Mouse (Mus musculus): ENCODE results near the gene Cdc123. TPM values are rescaled to one million over a fixed set of nuclear protein-coding genes. Genes with fewer than 3 reads are reported as not detected.
"Not testable (repeated sequence)": the region's sequence is repeated elsewhere in the genome, so short reads cannot be mapped to it uniquely, and the experiment has no call there.

Gene Cdc123
- 129 and 133 TPM in 2 replicates for total RNA-seq (2021)
- long read RNA-seq, transcript Cdc123-201 (13 exons, 1,827 nt): major isoform, 78 of 97 reads
- long read RNA-seq, partial matches to known transcripts: 4 of 97 reads
- long read RNA-seq, other reads (novel, unspliced or antisense): 14 of 97 reads

DNA sequence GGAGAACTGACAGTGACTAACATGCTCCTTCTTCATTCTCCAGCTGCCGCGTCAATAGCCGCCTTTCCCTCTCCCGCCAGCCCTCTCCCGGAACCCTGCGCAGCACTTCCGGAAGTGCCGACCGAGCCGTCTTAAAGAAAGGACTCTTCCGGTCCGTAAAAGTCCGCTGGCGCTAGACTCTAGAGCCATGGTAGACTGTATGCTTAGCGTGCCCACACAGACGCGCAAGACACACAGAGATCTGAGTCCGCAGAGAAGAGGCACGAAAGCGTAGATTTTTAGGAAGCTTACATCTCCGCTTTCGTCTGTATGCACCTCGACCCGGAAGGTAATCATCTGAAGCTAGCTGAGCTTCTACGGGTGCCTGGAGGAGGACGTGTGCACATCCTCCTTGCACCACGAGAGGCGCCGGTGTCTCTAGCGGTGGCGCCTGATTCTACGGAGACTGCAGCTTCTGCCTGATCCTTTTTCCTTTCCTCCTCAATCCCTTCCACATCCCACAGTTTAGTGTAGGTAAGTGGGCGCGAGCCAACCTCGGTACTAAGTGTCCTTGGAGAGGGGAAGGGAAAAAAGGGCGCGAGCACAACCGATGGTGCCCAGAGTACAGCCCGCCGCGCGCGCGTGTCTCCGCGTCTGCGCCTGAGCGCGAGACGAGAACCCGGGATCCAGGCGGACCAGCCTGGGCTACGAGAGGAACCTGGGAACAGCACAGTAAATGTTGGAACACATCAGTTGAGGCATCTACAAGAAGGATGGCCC lies at the start of gene Cdc123, which contains the start of gene Nudt5:
TSS of gene Cdc123 (minus strand) at position 292 of the 759 bp plus-strand sequence.
TSS of gene Nudt5 (plus strand) at position 147 of the 759 bp plus-strand sequence.
- DNase-seq: peak; percentile 83

DNA sequence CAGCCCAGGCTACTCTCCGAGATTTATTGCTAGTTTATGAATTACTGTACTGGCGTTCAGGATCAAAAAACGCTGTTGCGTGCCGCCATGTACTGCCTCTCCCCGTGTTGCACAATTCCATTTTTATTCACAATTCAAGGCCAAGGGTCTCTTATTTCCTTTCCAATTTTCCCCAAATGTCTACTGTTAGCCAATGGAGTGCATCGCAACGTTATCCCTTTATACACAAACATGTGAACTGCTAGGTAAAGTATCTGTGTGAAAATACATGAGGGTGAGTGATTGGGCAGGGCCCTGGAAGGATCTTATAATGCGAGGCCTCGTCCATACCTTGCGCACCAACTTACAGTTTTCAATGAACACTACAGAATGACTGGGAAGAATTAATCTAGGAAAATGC lies 49.3 kb upstream of the Cdc123 start:
- DNase-seq: no peak

DNA sequence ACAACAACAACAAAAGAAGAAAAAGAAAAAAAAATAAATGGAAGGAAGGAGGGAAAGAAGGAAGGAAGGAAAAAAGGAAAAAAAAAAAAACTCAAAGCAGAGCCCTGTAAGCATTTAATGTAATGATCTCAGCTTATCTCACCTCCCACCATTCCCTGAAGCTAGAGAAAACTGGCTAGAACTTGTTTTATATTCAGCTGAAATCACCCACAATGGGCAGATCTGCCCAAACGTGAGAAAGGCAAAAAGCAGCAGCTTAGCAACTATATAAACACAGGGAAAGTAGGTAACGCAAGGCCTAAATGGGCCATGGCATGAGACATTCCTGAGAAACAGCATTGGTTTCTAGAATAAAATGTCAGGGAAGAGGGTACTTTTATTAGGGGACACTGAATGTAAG lies 44.4 kb upstream of the Cdc123 start:
- DNase-seq: no peak

DNA sequence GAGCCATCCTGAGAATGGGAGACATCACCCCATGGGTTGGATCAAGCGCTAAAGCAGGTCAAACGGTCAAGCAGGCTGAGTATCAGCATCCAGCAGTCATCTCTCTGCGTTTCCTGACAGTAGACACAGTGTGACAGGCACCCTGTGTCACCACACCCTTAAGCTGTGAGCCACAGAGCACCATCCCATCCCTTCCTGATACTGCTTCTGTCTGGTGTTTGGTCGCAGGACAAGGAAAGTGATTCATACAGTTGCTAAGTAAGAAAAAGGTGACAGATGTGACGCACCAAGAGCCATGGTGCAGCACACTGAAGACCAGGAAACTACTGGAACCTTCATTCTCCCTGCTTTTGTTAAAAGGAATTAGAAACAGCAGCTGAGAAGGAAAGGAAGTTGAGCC lies 43.9 kb upstream of the Cdc123 start:
- DNase-seq: no peak

DNA sequence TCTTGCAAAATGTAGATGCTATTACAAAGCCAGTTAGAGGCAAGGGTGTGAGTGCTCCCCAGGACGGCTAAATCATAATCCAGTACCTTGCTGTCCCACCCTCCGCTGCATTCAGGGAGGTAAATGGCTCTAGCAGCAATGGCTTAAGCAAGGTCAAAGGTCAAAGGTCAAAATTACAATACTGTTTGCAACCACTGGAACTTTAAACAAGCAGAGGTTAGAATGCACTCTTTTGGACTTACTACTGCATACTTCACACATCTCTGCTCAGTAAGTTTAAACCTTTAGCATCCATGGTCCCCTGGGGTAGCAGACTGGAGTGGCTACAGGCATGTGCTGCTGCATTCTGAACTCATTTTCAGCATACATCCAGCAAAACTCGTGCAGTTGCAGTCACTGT lies 32.5 kb upstream of the Cdc123 start:
- DNase-seq: no peak

DNA sequence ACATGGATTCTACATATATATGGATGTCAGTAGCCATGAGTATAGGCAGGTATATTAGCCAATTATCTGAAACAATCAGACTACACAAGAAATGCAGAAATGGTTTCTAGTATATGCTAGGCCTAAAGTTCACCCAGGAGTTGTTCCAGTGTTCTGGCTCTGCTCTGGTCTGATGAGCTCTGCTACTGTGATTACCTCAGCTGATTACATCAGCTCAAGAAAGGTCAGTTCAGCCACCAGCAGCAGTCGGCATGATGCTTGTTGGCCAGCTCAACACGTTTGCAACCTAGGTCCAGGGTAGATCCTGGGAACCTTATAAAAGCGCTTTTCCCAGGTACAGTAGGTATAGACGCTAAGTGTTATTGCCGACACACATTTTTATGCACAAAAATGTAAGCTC lies 24.8 kb upstream of the Cdc123 start:
- DNase-seq: no peak

DNA sequence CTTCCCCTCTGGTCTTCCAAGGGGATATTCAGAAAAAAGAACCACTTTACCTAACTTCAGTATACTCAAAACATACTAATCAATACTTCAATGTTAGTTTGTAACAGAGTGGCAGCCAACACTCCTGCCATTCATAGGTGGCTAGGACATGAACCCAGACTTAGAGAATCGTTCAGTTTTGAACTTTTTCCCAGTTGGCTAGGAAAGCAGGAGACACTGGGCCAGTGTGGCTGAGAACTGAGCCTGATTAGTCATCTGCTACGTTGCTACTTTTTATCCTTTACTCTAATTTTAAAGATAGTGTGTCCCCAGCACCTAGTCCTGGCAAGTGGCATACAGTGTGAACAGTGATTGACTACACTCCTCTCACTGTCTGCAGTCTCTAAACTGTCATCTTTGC lies 22.7 kb upstream of the Cdc123 start:
- DNase-seq: no peak

DNA sequence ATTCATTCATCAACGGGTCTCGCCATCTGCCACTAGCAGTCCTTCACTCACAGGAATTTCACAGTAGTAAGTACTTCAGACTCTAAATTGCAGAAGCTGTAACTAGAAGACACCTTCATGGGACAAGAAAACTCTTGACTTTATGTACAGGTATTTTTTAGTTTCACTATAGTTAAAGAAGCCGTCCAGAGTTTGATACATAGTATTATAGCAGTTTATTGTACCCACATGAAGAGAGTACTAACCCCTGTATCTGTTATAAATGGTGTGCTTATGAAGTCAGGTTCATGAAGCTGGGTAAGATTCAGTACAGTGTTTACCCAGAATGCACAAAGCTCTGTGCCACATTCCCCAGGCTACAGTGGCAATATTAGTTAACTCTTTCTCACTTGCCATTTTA lies 17.9 kb upstream of the Cdc123 start, which contains the start of gene Gm13199:
TSS of gene Gm13199 (minus strand) at position 101 of the 400 bp plus-strand sequence.
- DNase-seq: no peak

DNA sequence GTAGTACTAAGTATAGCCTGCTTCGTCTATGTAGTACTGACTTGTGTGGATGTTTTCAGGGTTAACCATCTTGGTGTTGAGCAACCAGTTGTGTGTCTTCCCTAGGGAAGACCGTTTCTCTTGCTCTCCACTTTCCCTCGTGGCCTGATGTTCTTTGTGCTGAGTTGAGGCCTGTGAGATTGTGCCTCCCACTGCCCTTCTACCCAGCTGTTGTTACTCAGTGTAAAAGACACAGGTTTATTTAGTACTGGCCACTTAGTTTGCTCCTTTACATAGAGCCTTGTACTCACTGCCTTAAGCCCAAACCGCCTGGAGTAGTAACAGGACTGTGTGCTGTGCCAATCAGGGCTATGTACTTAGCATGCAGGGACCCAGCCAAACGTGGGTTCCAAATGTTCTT lies 6.9 kb upstream of the Cdc123 start:
- DNase-seq: no peak

DNA sequence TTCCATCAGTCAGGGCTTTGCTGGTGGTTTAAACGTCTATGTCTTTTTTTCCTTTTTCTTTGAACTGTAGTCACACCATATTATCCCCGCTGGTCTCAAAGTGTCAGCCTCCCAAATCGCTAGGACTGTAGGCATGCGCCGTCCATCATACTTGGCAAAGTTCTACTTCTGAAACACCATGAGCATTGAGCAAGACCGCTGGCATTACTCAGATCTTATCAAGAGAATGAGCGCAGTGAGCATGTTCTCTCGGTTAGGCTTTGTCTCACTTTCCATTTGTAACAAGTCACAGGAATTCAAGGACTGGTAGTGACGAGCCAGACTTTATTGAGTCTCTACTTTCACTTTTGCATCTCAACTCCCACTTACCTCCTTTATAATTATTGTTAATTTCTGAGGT lies 6.2 kb upstream of the Cdc123 start:
- peak; percentile 41 for DNase-seq

DNA sequence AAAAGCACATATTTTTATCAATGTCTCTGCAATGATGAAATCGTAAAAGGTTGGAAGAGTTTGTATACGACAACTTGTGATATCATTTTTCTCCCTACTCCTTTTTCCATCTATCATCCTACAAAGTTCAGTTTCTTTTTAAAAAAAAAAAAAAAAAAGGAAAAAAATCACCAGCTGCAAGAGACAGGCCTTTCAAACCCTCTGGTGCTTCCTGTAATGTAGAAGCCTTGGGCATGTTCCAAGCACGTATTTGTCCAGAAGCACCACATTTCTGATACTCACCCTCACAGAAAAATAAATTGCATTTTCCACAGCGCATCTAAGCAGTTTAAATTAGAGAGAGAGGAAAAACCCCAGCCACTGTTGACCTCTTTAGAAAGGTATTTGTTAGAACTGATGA lies 862 bp upstream of the Cdc123 start:
- no peak for DNase-seq

DNA sequence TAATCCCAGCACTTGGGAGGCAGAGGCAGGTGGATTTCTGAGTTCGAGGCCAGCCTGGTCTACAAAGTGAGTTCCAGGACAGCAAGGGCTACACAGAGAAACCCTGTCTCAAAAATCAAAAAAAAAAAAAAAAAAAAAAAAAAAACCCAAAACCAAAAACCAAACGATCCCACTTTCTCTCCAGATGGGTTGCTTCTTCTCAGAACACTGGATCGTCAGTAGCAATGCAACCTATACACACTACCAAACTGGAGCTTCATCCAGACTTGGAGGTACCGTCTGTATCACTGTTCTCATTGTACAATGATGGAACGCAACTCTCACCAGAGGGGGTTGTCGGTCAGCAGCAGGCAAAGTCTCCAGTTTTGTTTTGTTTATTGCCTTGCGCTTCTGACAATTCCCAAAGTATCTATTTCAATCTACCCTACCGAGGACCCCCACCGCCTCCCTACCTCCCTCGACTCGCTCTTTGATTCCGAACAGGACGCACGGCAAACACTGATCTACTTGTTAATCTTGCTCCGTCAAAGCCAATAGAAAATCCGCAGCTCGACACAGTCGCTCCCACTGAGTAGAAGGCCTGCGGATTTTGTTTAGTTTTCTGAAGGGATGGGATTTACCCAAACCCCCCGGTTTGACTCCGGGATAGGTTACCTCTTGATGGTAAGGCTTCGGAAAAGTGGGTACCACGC lies 637 bp downstream of the Cdc123 start:
- DNase-seq: no peak

DNA sequence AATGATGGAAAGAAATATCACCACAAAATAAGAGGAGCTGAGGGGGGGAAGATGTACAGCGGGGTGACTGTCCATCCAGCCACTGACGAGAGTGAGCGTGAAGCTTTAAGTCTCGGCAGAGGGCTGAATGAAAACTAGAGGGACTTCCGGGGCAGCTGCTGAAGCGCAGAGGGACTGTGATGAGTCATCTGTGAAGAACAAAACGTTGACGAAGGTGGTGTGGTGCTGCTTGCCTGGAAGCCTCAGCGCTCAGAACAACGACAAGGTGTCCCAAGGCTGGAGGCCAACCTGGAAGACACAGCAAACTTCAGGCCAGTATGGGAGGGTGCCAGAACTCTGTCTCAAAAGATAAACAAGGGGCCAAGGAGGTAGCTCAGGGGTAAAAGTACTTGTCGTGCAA lies 4.1 kb downstream of the Cdc123 start:
- DNase-seq: no peak

DNA sequence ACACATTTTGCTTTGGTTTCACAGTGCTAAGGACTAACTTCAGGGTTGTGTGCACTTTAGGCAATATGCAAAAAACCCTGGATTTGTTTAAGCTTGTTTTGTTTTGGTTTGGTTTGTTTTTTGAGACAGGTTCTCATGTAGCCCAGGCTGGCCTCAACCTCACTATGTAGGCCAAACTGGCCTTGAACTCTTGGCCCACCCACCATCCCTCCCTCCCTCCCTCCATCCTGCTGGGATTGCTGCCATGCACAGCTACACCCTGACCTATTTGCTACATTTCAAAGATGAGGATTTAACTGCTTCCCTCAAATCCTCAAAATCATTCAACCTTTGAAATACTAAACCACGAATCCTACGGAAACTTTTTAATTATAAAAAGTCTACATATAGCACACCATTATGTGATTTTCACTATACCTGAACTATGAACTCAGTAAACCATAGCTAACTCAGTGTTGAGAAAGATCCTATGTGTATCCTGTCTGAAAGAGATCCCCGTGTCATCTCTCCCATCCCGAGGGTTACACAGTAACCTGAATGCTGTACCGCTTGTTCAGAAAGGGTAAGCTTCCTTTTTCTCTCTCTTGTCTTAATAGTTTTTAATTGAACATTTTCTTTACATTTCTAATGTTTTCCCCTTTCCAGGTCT lies 19.6 kb downstream of the Cdc123 start:
- no peak for DNase-seq

DNA sequence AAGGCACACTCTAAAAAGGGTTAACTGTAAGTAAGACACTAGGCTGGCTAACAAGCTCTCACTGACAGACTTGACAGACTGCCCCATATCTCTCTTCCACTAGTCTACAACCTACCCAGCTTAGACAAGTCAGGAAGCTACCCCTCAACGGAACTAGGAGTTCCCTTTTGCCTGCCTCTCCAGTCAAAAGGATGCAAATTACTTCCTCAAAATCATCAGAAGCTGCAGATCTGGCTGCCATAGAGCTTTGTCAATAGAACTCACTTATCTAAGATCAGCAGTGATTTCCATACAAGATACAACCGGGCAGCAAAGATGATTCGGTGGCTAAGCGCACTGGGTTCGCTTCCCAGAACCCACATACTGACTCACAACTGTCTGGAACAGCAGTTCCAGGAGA lies 20.3 kb downstream of the Cdc123 start:
- DNase-seq: no peak

DNA sequence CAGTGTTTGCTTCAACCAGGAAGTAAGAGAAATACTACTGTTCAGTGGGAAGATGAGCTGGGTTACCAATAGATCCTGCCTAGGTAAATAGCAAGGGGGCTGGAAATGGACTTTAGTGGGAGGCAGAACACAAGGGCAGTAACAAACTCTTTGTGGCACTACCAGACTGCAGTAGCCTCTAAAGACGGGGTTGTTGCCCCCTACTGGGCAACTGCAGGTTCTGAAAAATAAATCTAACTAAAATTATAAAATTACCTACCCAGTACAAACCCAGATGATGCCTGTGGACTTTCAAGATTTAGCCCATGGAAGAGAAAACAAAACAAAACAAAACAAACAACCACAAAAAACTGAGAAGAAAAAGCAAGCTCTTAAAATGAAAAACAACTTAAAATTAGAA lies 20.8 kb downstream of the Cdc123 start:
- DNase-seq: no peak

DNA sequence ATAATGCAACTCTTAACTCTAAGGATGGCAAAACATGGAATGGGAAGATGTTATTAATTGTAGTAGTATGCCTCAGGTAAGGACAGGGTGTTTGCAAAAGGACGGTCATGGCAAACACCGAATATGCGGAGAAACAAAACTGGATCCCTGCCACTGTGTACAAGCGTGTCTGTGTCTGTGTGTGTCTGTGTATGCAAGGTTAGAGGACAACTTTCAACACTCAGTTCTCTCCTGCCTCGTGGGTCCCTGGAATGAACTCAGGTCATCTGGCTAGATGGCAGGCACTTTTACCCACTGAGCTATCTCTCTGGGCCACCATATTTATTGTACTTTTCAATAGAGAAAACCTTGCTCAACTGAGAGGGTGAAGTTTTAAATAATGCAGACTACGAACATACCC lies 22.5 kb downstream of the Cdc123 start:
- DNase-seq: no peak

DNA sequence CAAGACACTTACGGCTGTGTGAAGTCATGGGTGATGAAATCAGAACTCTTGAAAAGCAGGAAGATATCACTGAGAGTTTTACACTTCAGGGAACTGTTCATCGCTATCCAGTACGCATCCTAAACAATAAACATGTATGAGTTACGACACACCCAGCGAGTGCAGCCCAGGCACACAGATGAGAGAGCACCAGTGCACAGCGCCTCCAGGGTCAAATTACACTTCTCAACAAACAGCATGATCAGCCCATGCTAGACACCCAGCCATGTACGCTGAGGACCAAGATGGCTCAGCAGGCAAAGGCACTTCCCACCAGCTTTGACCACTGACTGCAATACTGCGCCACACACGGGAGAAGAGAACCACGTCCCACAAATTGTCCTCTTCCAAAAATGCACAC lies 23.7 kb downstream of the Cdc123 start:
- no peak for DNase-seq

DNA sequence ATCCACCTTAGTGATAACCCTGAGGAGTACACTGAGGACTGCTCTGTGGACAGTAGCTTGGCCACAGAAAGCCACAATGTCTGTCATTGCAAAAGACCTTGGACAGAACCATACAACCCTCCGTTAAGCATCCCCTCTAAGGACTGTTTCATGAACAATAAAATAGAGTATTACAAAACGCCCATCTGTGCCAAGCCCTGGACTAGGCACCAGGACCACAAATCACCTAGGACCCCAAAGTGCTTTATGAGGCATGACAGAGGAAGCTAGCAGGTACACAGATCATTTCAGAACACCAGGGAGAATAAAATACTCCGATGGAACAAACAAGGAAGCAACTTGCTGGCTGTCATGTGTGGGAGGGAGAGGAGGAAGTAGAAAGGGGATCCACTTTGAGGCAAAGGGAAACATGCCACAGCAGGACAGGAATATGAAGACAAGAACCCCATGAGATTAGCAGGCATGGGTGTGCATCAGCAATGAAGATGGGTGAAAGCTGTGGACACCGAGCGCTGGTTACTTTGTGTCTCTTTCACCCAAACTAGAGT lies 33.7 kb downstream of the Cdc123 start:
- no peak for DNase-seq

DNA sequence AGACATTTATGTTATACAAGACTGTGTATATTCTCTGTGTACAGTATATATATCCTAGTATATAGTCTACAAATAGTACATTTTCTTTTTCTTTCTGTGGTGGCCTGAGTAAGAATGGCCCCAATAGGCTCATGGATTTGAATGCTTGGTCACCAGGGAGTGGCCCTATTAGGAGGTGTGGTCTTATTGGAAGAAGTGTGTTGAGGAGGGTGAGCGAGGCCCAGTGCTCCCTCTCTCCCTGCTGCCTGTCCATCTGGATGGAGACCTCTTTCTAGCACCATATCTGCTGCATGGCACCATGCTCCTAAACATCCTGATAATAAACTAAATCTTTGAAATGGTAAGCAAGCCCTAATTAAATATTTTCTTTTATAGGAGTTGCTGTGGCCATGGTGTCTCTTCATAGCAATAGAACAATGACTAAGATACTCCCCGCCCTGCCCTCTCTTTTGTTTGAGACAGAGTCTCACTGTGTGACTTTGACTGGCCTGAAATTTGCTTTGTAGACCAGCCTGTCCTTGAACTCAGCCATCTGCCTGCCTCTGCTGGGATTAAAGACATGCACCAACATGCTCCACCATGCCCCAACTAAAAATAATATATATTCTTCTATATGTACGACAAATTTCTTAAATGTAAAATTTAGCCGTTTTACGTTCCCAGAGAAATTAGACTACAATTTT lies 34.8 kb downstream of the Cdc123 start:
- no peak for DNase-seq

DNA sequence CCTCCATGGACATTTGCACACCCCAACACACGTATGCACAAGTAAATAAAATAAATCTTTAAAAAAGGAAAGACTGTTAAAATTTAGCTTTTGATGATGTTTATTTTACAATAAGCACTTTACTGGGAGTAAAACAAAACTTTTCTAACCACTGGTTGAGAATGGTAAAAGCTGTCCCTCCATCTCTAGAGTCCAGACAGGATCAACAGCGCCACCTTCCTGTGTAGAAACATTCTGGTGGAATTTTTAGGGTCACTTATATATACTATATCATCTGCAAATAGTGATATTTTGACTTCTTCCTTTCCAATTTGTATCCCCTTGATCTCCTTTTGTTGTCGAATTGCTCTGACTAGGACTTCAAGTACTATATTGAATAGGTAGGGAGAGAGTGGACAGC lies 38.8 kb downstream of the Cdc123 start:
- not testable (repeated sequence) for DNase-seq

DNA sequence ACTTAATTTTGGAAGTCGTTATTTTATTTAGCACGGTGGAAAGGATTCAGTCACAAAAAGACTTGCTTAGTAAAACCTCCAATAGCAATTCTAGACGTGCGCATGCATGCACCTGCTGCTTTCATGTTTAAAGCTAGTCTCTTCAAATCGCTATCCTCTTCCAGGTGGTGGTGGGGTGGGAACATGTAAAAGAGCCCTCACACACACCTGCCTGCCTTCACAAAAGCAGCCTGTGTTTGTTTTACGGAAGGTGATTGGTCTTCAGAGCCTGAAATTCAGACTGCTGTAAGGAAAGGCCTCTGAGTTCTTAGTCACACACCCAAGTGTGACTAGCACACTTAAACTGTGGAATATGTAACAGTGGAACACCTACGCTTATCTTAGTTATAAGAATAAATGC lies 39.7 kb downstream of the Cdc123 start:
- DNase-seq: no peak

Data from adrenal gland, postnatal 25 days (tissue).